Mouse (Mus musculus): ENCODE data around the gene Grap. TPM values are rescaled to one million over a fixed set of nuclear protein-coding genes. Genes with fewer than 3 reads are reported as not detected.

Gene Grap
- polyA plus RNA-seq (2014; fragmentation: Nextera tagmentation; extraction: Ambion mirVana), result 6.0 and 6.8 TPM in 2 replicates

DNA sequence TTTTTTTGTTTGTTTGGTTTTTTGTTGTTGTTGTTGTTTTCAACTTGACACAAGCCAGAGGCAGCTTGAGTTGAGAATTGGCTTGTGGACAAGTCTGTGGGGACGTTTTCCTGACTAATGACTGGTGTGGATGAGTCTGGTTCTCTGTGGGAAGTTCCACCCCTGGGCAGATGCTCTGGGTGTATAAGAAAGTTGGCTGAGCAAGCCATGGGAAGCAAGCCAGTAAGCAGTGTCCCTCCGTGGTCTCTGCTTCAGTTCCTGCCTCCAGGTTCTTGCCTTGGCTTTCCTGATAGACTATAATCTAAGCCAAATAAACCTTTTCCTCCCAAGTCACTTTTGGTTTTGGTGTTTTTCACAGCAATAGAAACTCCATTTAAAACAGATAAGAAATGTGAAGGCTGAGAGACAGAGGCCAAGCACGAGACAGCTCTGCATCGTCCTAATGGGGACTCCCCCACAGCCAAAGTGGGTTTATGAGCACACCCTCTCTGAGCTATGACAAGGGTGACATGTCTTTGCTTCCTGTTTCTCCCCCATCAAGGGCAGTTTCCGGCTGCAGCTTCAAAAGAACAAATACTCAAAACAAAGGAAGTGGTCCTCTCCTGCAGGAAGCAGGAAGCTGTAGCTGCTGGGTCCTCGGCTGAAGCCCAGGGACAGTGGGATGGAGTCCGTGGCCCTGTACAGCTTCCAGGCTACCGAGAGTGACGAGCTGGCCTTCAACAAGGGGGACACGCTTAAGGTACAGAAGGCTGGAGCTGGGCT is at the start of gene Grap:
Gene Grap (plus strand): TSS at position 580 of the 762 bp plus-strand sequence.
- H3K4me3 ChIP-seq (replicated peaks; ENCODE audit: low read depth, low read length), result no peak within 1 kb of the TSS
- 78% methylated on average over 10 of the region's 10 CpGs for WGBS
- no peak within 1 kb of the TSS for H3K27ac ChIP-seq (replicated peaks; ENCODE audit: low read depth, low read length)

DNA sequence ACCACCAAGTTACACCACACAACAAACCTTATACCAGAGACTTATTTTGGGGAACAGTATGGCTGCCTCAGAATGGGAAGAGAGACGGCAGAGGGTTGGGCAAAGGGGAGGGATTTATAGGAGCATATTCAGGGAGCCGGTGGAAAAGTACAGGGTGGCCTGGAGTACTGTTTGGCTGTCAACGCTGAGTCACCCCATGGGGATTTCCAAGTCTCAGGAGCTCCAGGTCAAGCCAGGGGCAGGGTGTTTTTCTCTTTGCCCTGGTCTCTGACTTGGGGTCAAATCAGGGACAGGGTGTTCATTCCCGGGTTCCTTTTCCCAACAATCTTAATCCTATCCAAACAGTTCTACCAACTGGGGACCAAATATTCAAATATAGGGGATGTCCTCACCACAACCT is 45.0 kb upstream of the Grap start:
- no peak overlapping the region for H3K27ac ChIP-seq (replicated peaks; ENCODE audit: low read depth, low read length)
- no peaks in the 10 kb centered on the region for H3K36me3 ChIP-seq (ENCODE audit: control insufficient read depth, insufficient read depth, low read length)
- H3K4me3 ChIP-seq (replicated peaks; ENCODE audit: low read depth, low read length), result no peak overlapping the region
- no peak overlapping the region for H3K9ac ChIP-seq (replicated peaks; ENCODE audit: low read length)
- H3K27me3 ChIP-seq (ENCODE audit: control insufficient read depth, insufficient read depth, low read length), result no peaks in the 10 kb centered on the region
- DNase-seq, result no peak
- ATAC-seq (ENCODE audit: low FRiP score, low TSS enrichment), result no peak
- 91% methylated on average over 4 of the region's 4 CpGs for WGBS
- no peaks in the 10 kb centered on the region for H3K4me1 ChIP-seq (ENCODE audit: control insufficient read depth, insufficient read depth, low read length)
- no peaks in the 10 kb centered on the region for H3K9me3 ChIP-seq (ENCODE audit: control insufficient read depth, low read length)
- H3K4me2 ChIP-seq (ENCODE audit: low read length), result no peak overlapping the region

More for the DNA sequence above, at the start of gene Grap:
- DNase-seq (no peak), ATAC-seq (ENCODE audit: low FRiP score, low TSS enrichment) (no peak)
- no peaks in the 10 kb centered on the region for H3K9me3 ChIP-seq (ENCODE audit: control insufficient read depth, low read length)
- no peak within 1 kb of the TSS for H3K9ac ChIP-seq (replicated peaks; ENCODE audit: low read length)
- no peaks in the 10 kb centered on the region for H3K27me3 ChIP-seq (ENCODE audit: control insufficient read depth, insufficient read depth, low read length)
- H3K36me3 ChIP-seq (ENCODE audit: control insufficient read depth, insufficient read depth, low read length), result no peaks in the 10 kb centered on the region
- no peak within 1 kb of the TSS for H3K4me2 ChIP-seq (ENCODE audit: low read length)
- H3K4me1 ChIP-seq (ENCODE audit: control insufficient read depth, insufficient read depth, low read length), result no peaks in the 10 kb centered on the region

DNA sequence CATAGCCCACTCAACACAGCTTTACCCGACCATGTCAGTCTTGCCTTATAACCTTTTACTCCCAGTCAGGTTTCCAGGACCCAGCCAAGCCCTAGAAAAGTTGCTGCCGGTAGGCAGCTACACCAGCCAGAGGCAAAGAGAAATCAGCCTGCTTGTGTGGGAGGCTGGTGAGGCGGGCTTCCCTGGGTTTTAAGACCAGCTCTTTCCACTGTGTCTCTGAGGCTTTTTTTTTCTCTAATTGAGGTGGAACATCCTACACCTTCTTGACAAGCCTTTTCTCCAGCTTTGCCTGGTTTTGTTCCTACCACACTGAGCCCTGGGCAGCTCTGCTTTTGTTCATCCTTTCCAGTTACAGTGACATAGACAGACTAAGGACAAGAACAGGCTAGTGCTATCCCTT is 41.9 kb upstream of the Grap start:
- Histone ChIP-seq H3K4me3 (replicated peaks; ENCODE audit: low read depth, low read length) (no peak overlapping the region), H3K36me3 (ENCODE audit: control insufficient read depth, insufficient read depth, low read length) (no peaks in the 10 kb centered on the region), H3K27me3 (ENCODE audit: control insufficient read depth, insufficient read depth, low read length) (no peaks in the 10 kb centered on the region), H3K4me1 (ENCODE audit: control insufficient read depth, insufficient read depth, low read length) (0 out of 2 replicates have a peak, but pooled peaks cover 3% of the 10 kb centered on the region), H3K4me2 (ENCODE audit: low read length) (no peak overlapping the region), H3K9me3 (ENCODE audit: control insufficient read depth, low read length) (no peaks in the 10 kb centered on the region), H3K27ac (replicated peaks; ENCODE audit: low read depth, low read length) (no peak overlapping the region), H3K9ac (replicated peaks; ENCODE audit: low read length) (no peak overlapping the region)
- WGBS, result 84% methylated on average over 3 of the region's 3 CpGs
- no peak for ATAC-seq (ENCODE audit: low FRiP score, low TSS enrichment)
- no peak for DNase-seq

- no peak overlapping the region for H3K9ac ChIP-seq (replicated peaks; ENCODE audit: low read length)
- WGBS, result 85% methylated on average over 4 of the region's 4 CpGs
- no peaks in the 10 kb centered on the region for H3K27me3 ChIP-seq (ENCODE audit: control insufficient read depth, insufficient read depth, low read length)
- peak; percentile 20 for DNase-seq
- 0 out of 2 replicates have a peak, but pooled peaks cover 3% of the 10 kb centered on the region for H3K4me1 ChIP-seq (ENCODE audit: control insufficient read depth, insufficient read depth, low read length)
- no peaks in the 10 kb centered on the region for H3K9me3 ChIP-seq (ENCODE audit: control insufficient read depth, low read length)
- no peak for ATAC-seq (ENCODE audit: low FRiP score, low TSS enrichment)
- no peaks in the 10 kb centered on the region for H3K36me3 ChIP-seq (ENCODE audit: control insufficient read depth, insufficient read depth, low read length)
- H3K27ac ChIP-seq (replicated peaks; ENCODE audit: low read depth, low read length), result no peak overlapping the region
- no peak overlapping the region for H3K4me3 ChIP-seq (replicated peaks; ENCODE audit: low read depth, low read length)
- H3K4me2 ChIP-seq (ENCODE audit: low read length), result no peak overlapping the region
Measured at GRCm38 (mm10) chr11:61612116-61612635, 40.9 kb upstream of the Grap start.

DNA sequence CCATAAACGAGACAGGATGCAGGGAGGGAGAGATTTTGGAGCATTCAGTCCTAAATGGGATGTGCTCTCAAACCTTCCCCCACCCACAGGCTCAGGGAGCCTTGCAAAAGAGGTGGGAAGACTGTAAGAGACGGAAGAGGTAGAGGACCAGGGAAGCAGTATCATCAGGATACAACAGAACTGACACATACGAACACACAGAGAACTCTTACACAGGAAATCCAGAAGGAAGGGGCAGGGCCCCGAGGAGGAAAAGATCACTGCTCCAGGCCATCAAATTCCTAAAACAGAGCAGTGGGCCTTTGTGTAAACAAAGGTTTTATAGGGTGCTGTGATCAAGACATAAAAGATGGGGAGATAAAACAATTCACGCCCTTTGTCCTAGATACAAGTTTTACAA is 38.7 kb upstream of the Grap start:
- H3K9me3 ChIP-seq (ENCODE audit: control insufficient read depth, low read length), result no peaks in the 10 kb centered on the region
- H3K9ac ChIP-seq (replicated peaks; ENCODE audit: low read length), result no peak overlapping the region
- H3K4me2 ChIP-seq (ENCODE audit: low read length), result no peak overlapping the region
- H3K4me3 ChIP-seq (replicated peaks; ENCODE audit: low read depth, low read length), result no peak overlapping the region
- ATAC-seq (ENCODE audit: low FRiP score, low TSS enrichment) (no peak), DNase-seq (no peak)
- H3K36me3 ChIP-seq (ENCODE audit: control insufficient read depth, insufficient read depth, low read length), result no peaks in the 10 kb centered on the region
- no peaks in the 10 kb centered on the region for H3K27me3 ChIP-seq (ENCODE audit: control insufficient read depth, insufficient read depth, low read length)
- H3K27ac ChIP-seq (replicated peaks; ENCODE audit: low read depth, low read length), result no peak overlapping the region
- H3K4me1 ChIP-seq (ENCODE audit: control insufficient read depth, insufficient read depth, low read length), result 0 out of 2 replicates have a peak, but pooled peaks cover 3% of the 10 kb centered on the region
- WGBS, result 76% methylated on average over 5 of the region's 5 CpGs

GRCm38 (mm10) chr11:61615686-61616522 is 37.2 kb upstream of the Grap start:
- Histone ChIP-seq H3K9me3 (ENCODE audit: control insufficient read depth, low read length) (no peaks in the 10 kb centered on the region), H3K4me1 (ENCODE audit: control insufficient read depth, insufficient read depth, low read length) (peaks cover 9% of the 10 kb centered on the region; the same call in 1 of the 2 replicates), H3K36me3 (ENCODE audit: control insufficient read depth, insufficient read depth, low read length) (no peaks in the 10 kb centered on the region), H3K4me3 (replicated peaks; ENCODE audit: low read depth, low read length) (no peak overlapping the region), H3K9ac (replicated peaks; ENCODE audit: low read length) (peak overlapping the region; percentile 37; the same call in 1 of the 2 replicates), H3K27ac (replicated peaks; ENCODE audit: low read depth, low read length) (no peak overlapping the region), H3K27me3 (ENCODE audit: control insufficient read depth, insufficient read depth, low read length) (no peaks in the 10 kb centered on the region), H3K4me2 (ENCODE audit: low read length) (peak overlapping the region; percentile 38)
- no peak for ATAC-seq (ENCODE audit: low FRiP score, low TSS enrichment)
- peak; percentile 31 for DNase-seq
- 19% methylated on average over 20 of the region's 22 CpGs for WGBS

- Histone ChIP-seq H3K9me3 (ENCODE audit: control insufficient read depth, low read length) (no peaks in the 10 kb centered on the region), H3K4me3 (replicated peaks; ENCODE audit: low read depth, low read length) (no peak overlapping the region), H3K27ac (replicated peaks; ENCODE audit: low read depth, low read length) (no peak overlapping the region), H3K4me2 (ENCODE audit: low read length) (no peak overlapping the region), H3K9ac (replicated peaks; ENCODE audit: low read length) (no peak overlapping the region), H3K4me1 (ENCODE audit: control insufficient read depth, insufficient read depth, low read length) (peaks cover 9% of the 10 kb centered on the region; the same call in 1 of the 2 replicates), H3K27me3 (ENCODE audit: control insufficient read depth, insufficient read depth, low read length) (no peaks in the 10 kb centered on the region), H3K36me3 (ENCODE audit: control insufficient read depth, insufficient read depth, low read length) (no peaks in the 10 kb centered on the region)
- DNase-seq (no peak), ATAC-seq (ENCODE audit: low FRiP score, low TSS enrichment) (no peak)
- 57% methylated on average over 9 of the region's 9 CpGs for WGBS
Measured at GRCm38 (mm10) chr11:61616523-61617292, 36.4 kb upstream of the Grap start.

DNA sequence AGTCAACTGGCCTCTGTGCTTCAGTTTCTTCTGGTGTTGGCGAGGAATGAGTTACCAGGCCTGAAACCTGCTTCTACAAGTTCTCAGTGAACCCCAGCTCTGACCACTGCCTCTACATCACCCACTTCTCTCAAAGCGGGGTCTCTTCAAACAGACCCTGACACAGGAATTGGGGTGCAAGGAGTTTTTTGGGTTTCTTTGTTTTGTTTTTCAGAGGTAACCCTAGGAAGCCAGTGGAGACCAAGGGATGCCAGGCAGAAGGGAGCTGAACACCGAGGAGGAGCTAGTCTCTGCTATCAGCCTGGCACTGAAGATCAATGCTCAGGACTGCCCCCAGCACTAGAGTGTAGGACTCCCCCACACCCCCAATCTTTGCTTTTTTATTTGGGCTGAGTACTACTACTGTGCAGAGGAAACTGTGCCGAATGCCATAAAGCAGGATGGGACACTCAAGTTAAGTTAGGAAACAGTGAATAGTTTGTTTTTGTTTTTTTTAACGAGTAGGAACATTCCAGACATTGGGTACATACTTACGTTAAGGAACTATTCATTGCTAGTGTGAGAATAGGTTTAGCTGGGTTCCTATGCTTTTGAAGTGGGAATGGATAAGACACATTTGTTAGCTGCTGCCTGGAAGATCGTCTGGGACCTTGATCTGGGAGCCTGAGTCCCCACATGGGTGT is 35.6 kb upstream of the Grap start:
- Histone ChIP-seq H3K27me3 (ENCODE audit: control insufficient read depth, insufficient read depth, low read length) (no peaks in the 10 kb centered on the region), H3K4me2 (ENCODE audit: low read length) (no peak overlapping the region), H3K4me3 (replicated peaks; ENCODE audit: low read depth, low read length) (no peak overlapping the region)

More for the DNA sequence above, 35.6 kb upstream of the Grap start:
- no peaks in the 10 kb centered on the region for H3K9me3 ChIP-seq (ENCODE audit: control insufficient read depth, low read length)
- H3K4me1 ChIP-seq (ENCODE audit: control insufficient read depth, insufficient read depth, low read length), result peaks cover 9% of the 10 kb centered on the region; the same call in 1 of the 2 replicates
- H3K9ac ChIP-seq (replicated peaks; ENCODE audit: low read length), result no peak overlapping the region
- no peak overlapping the region for H3K27ac ChIP-seq (replicated peaks; ENCODE audit: low read depth, low read length)
- ATAC-seq (ENCODE audit: low FRiP score, low TSS enrichment) (no peak), DNase-seq (no peak)
- H3K36me3 ChIP-seq (ENCODE audit: control insufficient read depth, insufficient read depth, low read length), result no peaks in the 10 kb centered on the region
- 85% methylated on average over 7 of the region's 7 CpGs for WGBS

Data from midbrain, embryonic 14.5 days (tissue).